Mouse (Mus musculus): ENCODE results near the gene Pim3. TPM values are rescaled to one million over a fixed set of nuclear protein-coding genes. Genes with fewer than 3 reads are reported as not detected.
"Not testable (repeated sequence)": the region's sequence is repeated elsewhere in the genome, so short reads cannot be mapped to it uniquely, and the experiment has no call there.

Gene Pim3
- polyA plus RNA-seq (2015; fragmentation: Nextera tagmentation; extraction: Ambion mirVana): 71.4 and 77.4 TPM in 2 replicates

- Histone ChIP-seq H3K9me3 (ENCODE audit: control insufficient read depth, low read length) (no peaks in the 10 kb centered on the region), H3K4me2 (ENCODE audit: low read length) (peak within 1 kb of the TSS; percentile 90), H3K27ac (ENCODE audit: low read depth, low read length) (peak within 1 kb of the TSS; percentile 97), H3K4me3 (ENCODE audit: low read length) (peak within 1 kb of the TSS; percentile 97), H3K9ac (ENCODE audit: low read depth, low read length) (peak within 1 kb of the TSS; percentile 96), H3K4me1 (ENCODE audit: control insufficient read depth, insufficient read depth, low read depth, low read length) (peaks cover 21% of the 10 kb centered on the region), H3K27me3 (replicated peaks; ENCODE audit: control insufficient read depth, insufficient read depth, low read length) (no peaks in the 10 kb centered on the region), H3K36me3 (ENCODE audit: control insufficient read depth, insufficient read depth, low read length) (peaks cover 16% of the 10 kb centered on the region)
- under 1% methylated on average over 104 of the region's 107 CpGs for WGBS
- ATAC-seq: peak; percentile 88
Observed at GRCm38 (mm10) chr15:88861772-88862622, at the start of gene Pim3. Gene Pim3, plus strand, starts transcription at chr15:88862186.

GRCm38 (mm10) chr15:88813262-88813661 is 48.7 kb upstream of the Pim3 start:
- Histone ChIP-seq H3K9ac (ENCODE audit: low read depth, low read length) (no peak overlapping the region), H3K36me3 (ENCODE audit: control insufficient read depth, insufficient read depth, low read length) (no peaks in the 10 kb centered on the region), H3K27me3 (replicated peaks; ENCODE audit: control insufficient read depth, insufficient read depth, low read length) (no peaks in the 10 kb centered on the region), H3K27ac (ENCODE audit: low read depth, low read length) (no peak overlapping the region), H3K9me3 (ENCODE audit: control insufficient read depth, low read length) (no peaks in the 10 kb centered on the region), H3K4me3 (ENCODE audit: low read length) (no peak overlapping the region), H3K4me1 (ENCODE audit: control insufficient read depth, insufficient read depth, low read depth, low read length) (peaks cover under 1% of the 10 kb centered on the region), H3K4me2 (ENCODE audit: low read length) (no peak overlapping the region)
- no peak for ATAC-seq
- WGBS: 96% methylated on average over 3 of the region's 3 CpGs

GRCm38 (mm10) chr15:88813873-88814272 is 48.1 kb upstream of the Pim3 start:
- not testable (repeated sequence) for ATAC-seq; H3K27me3 ChIP-seq (replicated peaks; ENCODE audit: control insufficient read depth, insufficient read depth, low read length); H3K36me3 ChIP-seq (ENCODE audit: control insufficient read depth, insufficient read depth, low read length); H3K4me1 ChIP-seq (ENCODE audit: control insufficient read depth, insufficient read depth, low read depth, low read length); H3K4me2 ChIP-seq (ENCODE audit: low read length); H3K9ac ChIP-seq (ENCODE audit: low read depth, low read length); H3K4me3 ChIP-seq (ENCODE audit: low read length); H3K27ac ChIP-seq (ENCODE audit: low read depth, low read length); H3K9me3 ChIP-seq (ENCODE audit: control insufficient read depth, low read length)
- WGBS: 94% methylated on average over 2 of the region's 2 CpGs

GRCm38 (mm10) chr15:88814411-88815047 is 47.5 kb upstream of the Pim3 start:
- no peaks in the 10 kb centered on the region for H3K27me3 ChIP-seq (replicated peaks; ENCODE audit: control insufficient read depth, insufficient read depth, low read length)
- H3K4me1 ChIP-seq (ENCODE audit: control insufficient read depth, insufficient read depth, low read depth, low read length): peaks cover 4% of the 10 kb centered on the region
- no peaks in the 10 kb centered on the region for H3K9me3 ChIP-seq (ENCODE audit: control insufficient read depth, low read length)
- no peak overlapping the region for H3K4me3 ChIP-seq (ENCODE audit: low read length)
- no peak overlapping the region for H3K4me2 ChIP-seq (ENCODE audit: low read length)
- H3K27ac ChIP-seq (ENCODE audit: low read depth, low read length): no peak overlapping the region
- ATAC-seq: no peak
- 94% methylated on average over 11 of the region's 11 CpGs for WGBS
- H3K9ac ChIP-seq (ENCODE audit: low read depth, low read length): no peak overlapping the region
- H3K36me3 ChIP-seq (ENCODE audit: control insufficient read depth, insufficient read depth, low read length): no peaks in the 10 kb centered on the region

GRCm38 (mm10) chr15:88815196-88815700 is 46.7 kb upstream of the Pim3 start:
- H3K9ac ChIP-seq (ENCODE audit: low read depth, low read length): no peak overlapping the region
- no peak for ATAC-seq
- H3K9me3 ChIP-seq (ENCODE audit: control insufficient read depth, low read length): no peaks in the 10 kb centered on the region
- H3K4me3 ChIP-seq (ENCODE audit: low read length): no peak overlapping the region
- no peaks in the 10 kb centered on the region for H3K36me3 ChIP-seq (ENCODE audit: control insufficient read depth, insufficient read depth, low read length)
- H3K27ac ChIP-seq (ENCODE audit: low read depth, low read length): no peak overlapping the region
- H3K4me1 ChIP-seq (ENCODE audit: control insufficient read depth, insufficient read depth, low read depth, low read length): peaks cover 6% of the 10 kb centered on the region
- no peaks in the 10 kb centered on the region for H3K27me3 ChIP-seq (replicated peaks; ENCODE audit: control insufficient read depth, insufficient read depth, low read length)
- H3K4me2 ChIP-seq (ENCODE audit: low read length): no peak overlapping the region
- WGBS: 91% methylated on average over 6 of the region's 6 CpGs

- Histone ChIP-seq H3K4me2 (ENCODE audit: low read length) (peak within 1 kb of the TSS; percentile 86), H3K27ac (ENCODE audit: low read depth, low read length) (peak within 1 kb of the TSS; percentile 73), H3K4me3 (ENCODE audit: low read length) (peak within 1 kb of the TSS; percentile 91), H3K9me3 (ENCODE audit: control insufficient read depth, low read length) (no peaks in the 10 kb centered on the region), H3K4me1 (ENCODE audit: control insufficient read depth, insufficient read depth, low read depth, low read length) (peaks cover 18% of the 10 kb centered on the region), H3K36me3 (ENCODE audit: control insufficient read depth, insufficient read depth, low read length) (peaks cover 18% of the 10 kb centered on the region), H3K9ac (ENCODE audit: low read depth, low read length) (peak within 1 kb of the TSS; percentile 88), H3K27me3 (replicated peaks; ENCODE audit: control insufficient read depth, insufficient read depth, low read length) (no peaks in the 10 kb centered on the region)
- WGBS: under 1% methylated on average over 85 of the region's 88 CpGs
- ATAC-seq: peak; percentile 99
Observed at GRCm38 (mm10) chr15:88819026-88819905, 42.7 kb upstream of the Pim3 start, which contains the start of the genes Alg12 and Creld2. Gene Alg12, minus strand, starts transcription at chr15:88819318. Gene Creld2, plus strand, starts transcription at chr15:88819646.

- peak overlapping the region; percentile 88 for H3K9ac ChIP-seq (ENCODE audit: low read depth, low read length)
- H3K36me3 ChIP-seq (ENCODE audit: control insufficient read depth, insufficient read depth, low read length): peaks cover 23% of the 10 kb centered on the region
- peak overlapping the region; percentile 68 for H3K27ac ChIP-seq (ENCODE audit: low read depth, low read length)
- ATAC-seq: no peak
- H3K4me1 ChIP-seq (ENCODE audit: control insufficient read depth, insufficient read depth, low read depth, low read length): peaks cover 18% of the 10 kb centered on the region
- H3K4me2 ChIP-seq (ENCODE audit: low read length): peak overlapping the region; percentile 82
- H3K9me3 ChIP-seq (ENCODE audit: control insufficient read depth, low read length): no peaks in the 10 kb centered on the region
- H3K27me3 ChIP-seq (replicated peaks; ENCODE audit: control insufficient read depth, insufficient read depth, low read length): no peaks in the 10 kb centered on the region
- under 1% methylated on average over 23 of the region's 23 CpGs for WGBS
- H3K4me3 ChIP-seq (ENCODE audit: low read length): peak overlapping the region; percentile 91
Observed at GRCm38 (mm10) chr15:88819906-88820303, 42.1 kb upstream of the Pim3 start.

GRCm38 (mm10) chr15:88821403-88821802 is 40.6 kb upstream of the Pim3 start:
- Histone ChIP-seq H3K27ac (ENCODE audit: low read depth, low read length) (no peak overlapping the region), H3K9me3 (ENCODE audit: control insufficient read depth, low read length) (no peaks in the 10 kb centered on the region), H3K4me1 (ENCODE audit: control insufficient read depth, insufficient read depth, low read depth, low read length) (peaks cover 18% of the 10 kb centered on the region), H3K36me3 (ENCODE audit: control insufficient read depth, insufficient read depth, low read length) (peaks cover 35% of the 10 kb centered on the region), H3K9ac (ENCODE audit: low read depth, low read length) (no peak overlapping the region), H3K27me3 (replicated peaks; ENCODE audit: control insufficient read depth, insufficient read depth, low read length) (no peaks in the 10 kb centered on the region), H3K4me2 (ENCODE audit: low read length) (no peak overlapping the region), H3K4me3 (ENCODE audit: low read length) (no peak overlapping the region)
- WGBS: 83% methylated on average over 7 of the region's 7 CpGs
- ATAC-seq: no peak
